Mouse (Mus musculus) stomach, postnatal 0 days (tissue): ENCODE measurements around the gene Spats2l.

Experiments used
- CTCF ChIP-seq: IDR thresholded peaks from 2 replicates; pipeline ENCODE4 v1.5.1; 2016; ENCODE audit warnings: antibody characterized with exemption, low read depth, mild to moderate bottlenecking, moderate library complexity
- EP300 ChIP-seq: optimal IDR thresholded peaks from 2 replicates; pipeline ENCODE3; 2016; ENCODE audit warnings: antibody characterized with exemption

GRCm38 (mm10) chr1:57949716-57950115 is 175.8 kb downstream of the Spats2l start:
- TF ChIP-seq EP300 (no peak), CTCF (no peak)
